Mouse (Mus musculus): ENCODE results near the gene Adcy1. TPM values are rescaled to one million over a fixed set of nuclear protein-coding genes. Genes with fewer than 3 reads are reported as not detected.
A peak's percentile ranks its signal among the peaks of the same experiment; 100 is the strongest.

Gene Adcy1
- polyA plus RNA-seq, 1 experiment from 2014 or later = 2.5 TPM

DNA sequence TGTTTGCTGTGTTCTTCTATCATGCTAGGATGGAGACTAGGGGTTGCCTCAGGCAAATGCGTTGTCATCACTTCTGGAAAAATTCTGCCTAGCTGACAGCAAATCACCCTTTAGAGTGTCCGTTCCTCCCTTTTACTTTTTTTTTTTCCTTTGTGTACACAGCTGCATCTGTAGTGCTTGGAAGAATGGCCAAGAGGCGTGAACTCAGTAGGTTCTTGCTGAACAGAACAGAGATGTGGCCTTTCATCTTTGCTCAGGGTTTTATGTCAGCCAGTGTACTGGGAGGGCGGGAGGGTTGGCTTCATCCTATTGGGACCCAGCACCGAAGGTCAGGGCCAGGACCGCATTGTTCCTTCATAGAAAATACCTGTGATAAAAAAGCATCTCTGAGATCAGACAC, 72.0 kb downstream of the Adcy1 start:
- no peaks in the 10 kb centered on the region for H3K4me1 ChIP-seq (ENCODE audit: control insufficient read depth, insufficient read depth, low read length)
- no peaks in the 10 kb centered on the region for H3K36me3 ChIP-seq (ENCODE audit: control insufficient read depth, insufficient read depth, low read length)
- DNase-seq (ENCODE audit: low spot score) (no peak), ATAC-seq (ENCODE audit: low read depth) (no peak)
- no peak overlapping the region for H3K4me2 ChIP-seq (ENCODE audit: low read depth, low read length)
- no peak overlapping the region for H3K9ac ChIP-seq (ENCODE audit: low read depth, low read length)
- no peaks in the 10 kb centered on the region for H3K27me3 ChIP-seq (replicated peaks; ENCODE audit: control insufficient read depth, insufficient read depth, low read length)
- H3K27ac ChIP-seq (replicated peaks; ENCODE audit: low read depth, low read length) = no peak overlapping the region
- 71% methylated on average over 6 of the region's 6 CpGs for WGBS
- no peaks in the 10 kb centered on the region for H3K9me3 ChIP-seq (ENCODE audit: control insufficient read depth, low read length)
- no peak overlapping the region for H3K4me3 ChIP-seq (ENCODE audit: low read depth, low read length)

DNA sequence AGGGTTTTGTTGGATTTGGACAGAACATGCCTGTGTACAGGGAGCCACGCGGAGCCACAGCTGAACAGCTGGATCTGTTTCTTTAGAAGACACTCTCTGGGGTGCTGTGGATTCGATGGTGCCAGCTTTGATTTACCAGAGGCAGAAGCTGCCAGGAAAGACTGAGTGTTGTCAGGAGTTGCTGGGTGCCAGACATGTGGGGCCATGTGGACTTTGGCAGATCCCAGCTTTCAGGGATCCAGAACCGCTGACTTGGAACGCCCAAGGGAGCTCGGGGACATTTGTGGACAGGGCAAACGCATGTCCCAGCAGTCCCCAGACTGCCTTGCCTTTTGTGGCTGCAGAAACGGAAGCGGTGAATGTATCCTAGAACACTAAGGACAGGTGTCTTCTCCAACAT, 72.5 kb downstream of the Adcy1 start:
- no peaks in the 10 kb centered on the region for H3K9me3 ChIP-seq (ENCODE audit: control insufficient read depth, low read length)
- no peak for DNase-seq (ENCODE audit: low spot score)
- no peaks in the 10 kb centered on the region for H3K4me1 ChIP-seq (ENCODE audit: control insufficient read depth, insufficient read depth, low read length)
- H3K27ac ChIP-seq (replicated peaks; ENCODE audit: low read depth, low read length) = no peak overlapping the region
- no peak overlapping the region for H3K9ac ChIP-seq (ENCODE audit: low read depth, low read length)
- ATAC-seq (ENCODE audit: low read depth) = no peak
- no peak overlapping the region for H3K4me2 ChIP-seq (ENCODE audit: low read depth, low read length)
- WGBS = 82% methylated on average over 9 of the region's 9 CpGs
- no peaks in the 10 kb centered on the region for H3K27me3 ChIP-seq (replicated peaks; ENCODE audit: control insufficient read depth, insufficient read depth, low read length)
- no peaks in the 10 kb centered on the region for H3K36me3 ChIP-seq (ENCODE audit: control insufficient read depth, insufficient read depth, low read length)
- no peak overlapping the region for H3K4me3 ChIP-seq (ENCODE audit: low read depth, low read length)

DNA sequence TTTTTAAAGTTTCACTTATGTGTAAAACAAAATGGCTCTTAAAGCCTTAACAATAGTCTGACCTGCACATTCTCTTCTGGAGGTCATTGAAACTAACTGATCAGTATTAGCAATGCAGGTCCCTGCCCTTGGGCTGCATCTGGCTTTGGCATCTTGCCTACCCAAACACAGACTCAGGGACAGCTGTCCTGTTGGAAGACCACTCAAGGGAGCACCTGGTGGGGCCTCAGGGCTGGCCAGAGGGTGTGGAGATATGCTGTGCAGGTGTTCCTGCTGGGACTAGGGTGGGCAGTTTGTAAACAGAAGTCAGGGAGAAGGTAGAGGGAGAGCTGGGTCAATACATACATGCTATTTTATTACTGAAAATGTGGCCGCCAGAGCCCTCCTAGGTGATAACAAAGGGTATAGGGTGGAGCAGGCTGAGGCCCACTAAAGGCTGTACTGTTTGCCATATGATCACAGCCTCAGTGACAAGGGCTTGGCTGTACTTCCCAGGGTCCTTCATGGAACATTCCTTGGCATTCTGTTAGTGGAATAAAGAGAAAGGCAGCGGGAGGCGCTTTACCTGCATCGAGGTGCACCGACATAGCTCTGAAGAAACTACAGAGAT, 73.1 kb downstream of the Adcy1 start:
- H3K27ac ChIP-seq (replicated peaks; ENCODE audit: low read depth, low read length) = no peak overlapping the region
- 95% methylated on average over 5 of the region's 5 CpGs for WGBS

DNA sequence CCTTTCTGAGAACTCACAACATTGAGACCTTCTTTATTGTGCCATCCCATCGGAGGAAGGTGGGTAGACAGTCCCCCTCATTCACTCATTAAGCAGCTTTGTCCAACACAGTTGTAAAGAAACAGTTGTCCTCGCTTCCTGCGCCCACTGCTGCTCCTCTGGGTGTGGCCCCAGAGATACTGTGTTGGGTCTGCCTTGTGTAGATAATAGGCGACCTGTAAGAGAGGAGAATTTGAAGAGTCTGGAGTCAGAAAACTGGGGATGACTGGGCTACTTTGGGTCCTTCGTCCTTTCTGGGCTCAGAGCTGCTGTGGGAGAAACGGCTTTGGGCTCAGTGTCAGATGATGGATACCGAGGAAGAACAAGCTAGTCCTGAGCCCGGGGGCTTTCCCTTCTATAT, 75.1 kb downstream of the Adcy1 start:
- ATAC-seq (ENCODE audit: low read depth) = no peak
- no peak for DNase-seq (ENCODE audit: low spot score)
- WGBS = 93% methylated on average over 8 of the region's 8 CpGs

More for the DNA sequence above, 73.1 kb downstream of the Adcy1 start:
- H3K4me1 ChIP-seq (ENCODE audit: control insufficient read depth, insufficient read depth, low read length) = no peaks in the 10 kb centered on the region
- ATAC-seq (ENCODE audit: low read depth) (no peak), DNase-seq (ENCODE audit: low spot score) (no peak)
- H3K9me3 ChIP-seq (ENCODE audit: control insufficient read depth, low read length) = no peaks in the 10 kb centered on the region
- no peak overlapping the region for H3K4me2 ChIP-seq (ENCODE audit: low read depth, low read length)
- no peak overlapping the region for H3K9ac ChIP-seq (ENCODE audit: low read depth, low read length)
- no peaks in the 10 kb centered on the region for H3K27me3 ChIP-seq (replicated peaks; ENCODE audit: control insufficient read depth, insufficient read depth, low read length)
- H3K4me3 ChIP-seq (ENCODE audit: low read depth, low read length) = no peak overlapping the region
- H3K36me3 ChIP-seq (ENCODE audit: control insufficient read depth, insufficient read depth, low read length) = no peaks in the 10 kb centered on the region

DNA sequence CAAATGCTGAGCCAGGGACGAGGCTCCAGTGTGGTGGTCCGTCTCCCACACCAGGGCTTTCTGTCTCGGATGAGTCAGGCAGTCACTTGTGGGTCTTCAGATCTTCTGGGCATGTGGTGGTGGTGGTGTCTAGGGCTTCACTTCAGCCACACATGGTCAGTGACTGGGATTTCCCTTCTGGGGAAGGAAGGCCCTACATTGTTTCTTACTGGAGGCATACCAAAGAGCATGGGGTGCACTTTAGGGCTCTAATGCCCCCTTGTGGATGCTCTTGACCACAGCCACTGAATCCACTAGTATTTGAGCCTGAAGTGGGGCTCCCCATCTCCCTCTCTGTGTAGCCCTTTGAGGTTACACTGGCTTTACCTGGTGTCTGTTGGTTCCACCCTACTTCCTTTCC, 77.2 kb downstream of the Adcy1 start:
- Histone ChIP-seq H3K27me3 (replicated peaks; ENCODE audit: control insufficient read depth, insufficient read depth, low read length) (no peaks in the 10 kb centered on the region), H3K36me3 (ENCODE audit: control insufficient read depth, insufficient read depth, low read length) (no peaks in the 10 kb centered on the region), H3K4me1 (ENCODE audit: control insufficient read depth, insufficient read depth, low read length) (no peaks in the 10 kb centered on the region), H3K27ac (replicated peaks; ENCODE audit: low read depth, low read length) (no peak overlapping the region), H3K4me2 (ENCODE audit: low read depth, low read length) (no peak overlapping the region), H3K9ac (ENCODE audit: low read depth, low read length) (no peak overlapping the region), H3K4me3 (ENCODE audit: low read depth, low read length) (no peak overlapping the region), H3K9me3 (ENCODE audit: control insufficient read depth, low read length) (no peaks in the 10 kb centered on the region)
- WGBS = 89% methylated on average over 3 of the region's 3 CpGs
- ATAC-seq (ENCODE audit: low read depth) = no peak
- DNase-seq (ENCODE audit: low spot score) = peak; percentile 50

More for the DNA sequence above, 75.1 kb downstream of the Adcy1 start:
- no peaks in the 10 kb centered on the region for H3K36me3 ChIP-seq (ENCODE audit: control insufficient read depth, insufficient read depth, low read length)
- H3K9me3 ChIP-seq (ENCODE audit: control insufficient read depth, low read length) = no peaks in the 10 kb centered on the region
- no peak overlapping the region for H3K4me2 ChIP-seq (ENCODE audit: low read depth, low read length)
- no peak overlapping the region for H3K9ac ChIP-seq (ENCODE audit: low read depth, low read length)
- no peak overlapping the region for H3K4me3 ChIP-seq (ENCODE audit: low read depth, low read length)
- H3K27ac ChIP-seq (replicated peaks; ENCODE audit: low read depth, low read length) = no peak overlapping the region
- H3K4me1 ChIP-seq (ENCODE audit: control insufficient read depth, insufficient read depth, low read length) = no peaks in the 10 kb centered on the region
- H3K27me3 ChIP-seq (replicated peaks; ENCODE audit: control insufficient read depth, insufficient read depth, low read length) = no peaks in the 10 kb centered on the region

DNA sequence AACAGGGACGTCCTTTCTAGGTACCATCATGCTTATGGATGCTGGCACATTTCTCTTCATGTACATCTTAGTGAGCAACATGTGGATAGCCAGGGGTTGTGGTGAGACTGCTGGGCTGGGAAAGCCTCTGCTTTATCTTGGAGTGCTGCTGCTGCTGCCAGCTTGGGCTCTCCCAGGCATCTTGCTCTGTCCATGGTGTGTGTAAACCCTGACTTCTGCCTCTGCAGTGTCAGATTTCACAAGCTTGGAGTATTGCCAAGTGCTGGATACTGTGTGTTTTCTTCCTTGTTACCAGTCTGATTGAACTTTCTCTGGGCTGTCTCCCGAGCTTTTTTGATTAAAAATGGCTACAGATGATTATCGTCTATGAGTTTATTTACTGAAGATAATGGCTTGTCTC, 79.4 kb downstream of the Adcy1 start:
- no peaks in the 10 kb centered on the region for H3K36me3 ChIP-seq (ENCODE audit: control insufficient read depth, insufficient read depth, low read length)
- ATAC-seq (ENCODE audit: low read depth) = peak; percentile 55; the same call in 1 of the 2 replicates

DNA sequence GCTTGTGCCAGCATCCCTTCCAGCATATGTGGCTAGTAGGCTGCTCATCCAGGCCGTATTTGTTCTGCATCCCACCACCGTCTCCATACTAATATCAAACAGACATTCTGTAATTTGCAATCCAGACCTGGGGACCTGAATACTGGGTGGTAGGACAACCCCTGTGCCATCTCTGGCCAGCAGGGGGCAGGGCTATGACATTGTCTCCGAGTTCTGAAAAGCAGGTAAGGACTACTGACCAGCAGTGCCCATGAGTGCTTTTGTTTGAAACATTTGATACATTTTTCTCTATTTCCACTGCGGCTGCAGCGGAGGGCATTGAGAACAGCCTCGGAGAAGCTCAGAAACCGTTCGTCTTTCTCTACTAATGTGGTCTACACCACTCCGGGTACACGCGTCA, 81.1 kb downstream of the Adcy1 start:
- Histone ChIP-seq H3K4me3 (ENCODE audit: low read depth, low read length) (no peak overlapping the region), H3K4me1 (ENCODE audit: control insufficient read depth, insufficient read depth, low read length) (no peaks in the 10 kb centered on the region), H3K27ac (replicated peaks; ENCODE audit: low read depth, low read length) (no peak overlapping the region), H3K27me3 (replicated peaks; ENCODE audit: control insufficient read depth, insufficient read depth, low read length) (no peaks in the 10 kb centered on the region), H3K4me2 (ENCODE audit: low read depth, low read length) (no peak overlapping the region), H3K36me3 (ENCODE audit: control insufficient read depth, insufficient read depth, low read length) (no peaks in the 10 kb centered on the region), H3K9me3 (ENCODE audit: control insufficient read depth, low read length) (no peaks in the 10 kb centered on the region), H3K9ac (ENCODE audit: low read depth, low read length) (no peak overlapping the region)
- ATAC-seq (ENCODE audit: low read depth) (no peak), DNase-seq (ENCODE audit: low spot score) (no peak)
- 83% methylated on average over 11 of the region's 11 CpGs for WGBS

More for the DNA sequence above, 79.4 kb downstream of the Adcy1 start:
- Histone ChIP-seq H3K27ac (replicated peaks; ENCODE audit: low read depth, low read length) (no peak overlapping the region), H3K9ac (ENCODE audit: low read depth, low read length) (no peak overlapping the region), H3K9me3 (ENCODE audit: control insufficient read depth, low read length) (no peaks in the 10 kb centered on the region), H3K27me3 (replicated peaks; ENCODE audit: control insufficient read depth, insufficient read depth, low read length) (no peaks in the 10 kb centered on the region), H3K4me1 (ENCODE audit: control insufficient read depth, insufficient read depth, low read length) (no peaks in the 10 kb centered on the region), H3K4me3 (ENCODE audit: low read depth, low read length) (no peak overlapping the region), H3K4me2 (ENCODE audit: low read depth, low read length) (no peak overlapping the region)
- peak; percentile 90 for DNase-seq (ENCODE audit: low spot score)
- WGBS = 22% methylated on average over 3 of the region's 3 CpGs

DNA sequence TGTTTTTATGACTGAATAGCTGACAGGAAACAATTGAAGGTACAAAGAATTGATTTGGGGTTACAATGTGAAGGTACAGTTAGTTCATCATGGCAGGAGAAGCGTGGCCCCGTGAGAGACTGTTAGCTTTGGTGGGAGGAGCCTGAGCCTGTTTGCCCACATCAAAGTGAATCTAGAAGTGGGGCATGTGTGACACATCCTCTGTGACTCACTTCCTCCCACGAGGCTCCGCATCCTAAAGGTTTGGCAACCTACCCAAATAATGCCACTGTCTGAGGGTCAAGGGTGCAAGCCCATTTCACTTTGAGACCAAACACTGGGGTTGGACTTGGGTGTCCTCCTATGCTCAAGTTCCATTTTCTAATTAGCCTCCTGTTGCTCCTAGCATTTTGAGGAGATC, 81.9 kb downstream of the Adcy1 start:
- H3K27me3 ChIP-seq (replicated peaks; ENCODE audit: control insufficient read depth, insufficient read depth, low read length) = no peaks in the 10 kb centered on the region
- H3K4me1 ChIP-seq (ENCODE audit: control insufficient read depth, insufficient read depth, low read length) = no peaks in the 10 kb centered on the region
- no peak overlapping the region for H3K27ac ChIP-seq (replicated peaks; ENCODE audit: low read depth, low read length)
- no peak overlapping the region for H3K9ac ChIP-seq (ENCODE audit: low read depth, low read length)
- H3K9me3 ChIP-seq (ENCODE audit: control insufficient read depth, low read length) = no peaks in the 10 kb centered on the region
- DNase-seq (ENCODE audit: low spot score) (no peak), ATAC-seq (ENCODE audit: low read depth) (no peak)
- WGBS = 67% methylated on average over 4 of the region's 4 CpGs
- H3K4me3 ChIP-seq (ENCODE audit: low read depth, low read length) = no peak overlapping the region
- H3K36me3 ChIP-seq (ENCODE audit: control insufficient read depth, insufficient read depth, low read length) = no peaks in the 10 kb centered on the region
- no peak overlapping the region for H3K4me2 ChIP-seq (ENCODE audit: low read depth, low read length)

DNA sequence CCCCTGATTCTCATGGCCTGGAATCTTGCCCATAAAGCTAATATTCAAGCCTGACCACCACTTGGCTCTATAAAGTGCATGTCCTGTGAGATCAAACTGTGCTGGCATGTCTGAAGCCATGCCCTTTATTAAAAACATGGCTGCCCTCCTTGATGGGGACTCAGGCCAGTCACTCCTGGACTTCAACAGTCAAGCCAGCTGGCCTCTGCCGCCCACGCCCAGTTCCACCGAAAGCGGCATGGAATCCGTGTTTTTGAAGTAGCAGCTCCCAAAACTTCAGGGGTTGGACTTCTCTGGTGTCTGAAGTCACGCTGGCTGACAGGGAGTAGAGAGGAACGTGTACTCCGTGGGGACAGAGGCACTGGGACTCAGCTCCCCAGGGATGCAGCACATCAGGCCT, 84.2 kb downstream of the Adcy1 start:
- WGBS = 88% methylated on average over 8 of the region's 8 CpGs

More for the DNA sequence above, 84.2 kb downstream of the Adcy1 start:
- no peak overlapping the region for H3K27ac ChIP-seq (replicated peaks; ENCODE audit: low read depth, low read length)
- H3K9me3 ChIP-seq (ENCODE audit: control insufficient read depth, low read length) = no peaks in the 10 kb centered on the region
- no peaks in the 10 kb centered on the region for H3K4me1 ChIP-seq (ENCODE audit: control insufficient read depth, insufficient read depth, low read length)
- DNase-seq (ENCODE audit: low spot score) (no peak), ATAC-seq (ENCODE audit: low read depth) (no peak)
- no peak overlapping the region for H3K4me3 ChIP-seq (ENCODE audit: low read depth, low read length)
- no peaks in the 10 kb centered on the region for H3K27me3 ChIP-seq (replicated peaks; ENCODE audit: control insufficient read depth, insufficient read depth, low read length)
- H3K9ac ChIP-seq (ENCODE audit: low read depth, low read length) = no peak overlapping the region
- H3K36me3 ChIP-seq (ENCODE audit: control insufficient read depth, insufficient read depth, low read length) = no peaks in the 10 kb centered on the region
- no peak overlapping the region for H3K4me2 ChIP-seq (ENCODE audit: low read depth, low read length)
